Mouse (Mus musculus) erythroid progenitor cell, adult 5-6 weeks (primary cell): ENCODE data around the gene Zmynd11. TPM values are rescaled to one million over a fixed set of nuclear protein-coding genes. Genes with fewer than 3 reads are reported as not detected.
"Not testable (repeated sequence)": the region's sequence is repeated elsewhere in the genome, so short reads cannot be mapped to it uniquely, and the experiment has no call there.

Source experiments
- ATAC-seq: replicated peaks from 2 replicates; pipeline ENCODE4 v1.8.0; 2016; ENCODE audit warnings: moderate number of reproducible peaks, mild to moderate bottlenecking, moderate TSS enrichment, inconsistent platforms; ENCODE audit not compliant: poor library complexity, low FRiP score, severe bottlenecking
- total RNA-seq, 2 experiments: library from RNA; stranded (forward) in 1 of 2; stranded (reverse) in 1 of 2; fragments of 150-400 nt in 1 of 2; fragments of 186-747, 209-891 nt in 1 of 2; gene quantifications; 2 replicates each; pipeline versions ENCODE4 v1.2.3 to v1.2.4; 2015 to 2017; ENCODE audit warnings: low replicate concordance in 2 of 2

The Zmynd11 gene
- 6.3 and 15.5 TPM in 2 replicates for total RNA-seq (2015; ENCODE audit: low replicate concordance)
- 15.0 and 24.7 TPM in 2 replicates for total RNA-seq (2017; ENCODE audit: low replicate concordance)

DNA sequence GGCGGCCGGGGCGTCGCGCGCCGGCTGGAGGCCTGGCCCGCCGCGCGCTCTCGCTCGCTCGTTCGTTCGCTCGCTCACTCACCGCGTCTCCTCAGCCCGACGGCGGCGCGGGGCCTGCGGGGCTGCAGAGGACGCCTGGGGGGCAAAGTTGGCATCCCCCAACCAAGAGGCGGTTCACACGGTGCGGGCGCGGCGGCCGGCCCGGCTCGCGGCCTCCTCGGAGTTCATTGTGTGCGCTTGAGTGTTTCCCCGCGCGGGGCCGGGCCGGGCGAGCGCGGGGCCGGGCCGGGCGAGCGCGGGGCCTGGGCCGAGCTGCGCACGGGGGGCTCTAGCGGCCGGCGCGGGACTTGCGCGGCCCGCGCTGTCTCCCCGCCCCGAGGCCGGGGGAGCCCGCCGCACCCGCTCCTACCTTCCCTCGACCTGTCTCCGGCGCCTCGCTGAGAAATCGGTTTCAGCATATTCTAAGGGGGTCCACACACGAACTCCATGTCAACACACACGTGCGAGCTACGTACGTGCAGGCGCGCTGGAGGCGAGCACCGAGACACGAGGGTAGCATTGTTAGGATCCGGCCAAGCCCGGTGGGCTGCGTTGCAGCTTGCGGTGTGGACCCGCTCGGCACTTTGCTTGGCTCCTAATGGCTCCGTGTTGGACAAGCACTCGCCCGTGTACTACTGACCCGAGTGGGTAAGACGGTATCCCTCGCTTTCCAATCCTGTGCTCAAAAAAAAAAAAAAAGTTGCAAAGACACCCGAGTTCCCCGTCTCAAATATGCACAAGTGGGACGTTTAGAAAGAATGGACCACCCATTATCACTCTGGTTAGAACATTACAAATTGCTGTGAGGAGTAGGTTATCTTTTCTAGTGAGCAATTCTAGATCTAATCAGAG is at the start of gene Zmynd11:
Zmynd11 (minus strand) TSS at position 685 of the 891 bp plus-strand sequence.
- ATAC-seq, result no peak

DNA sequence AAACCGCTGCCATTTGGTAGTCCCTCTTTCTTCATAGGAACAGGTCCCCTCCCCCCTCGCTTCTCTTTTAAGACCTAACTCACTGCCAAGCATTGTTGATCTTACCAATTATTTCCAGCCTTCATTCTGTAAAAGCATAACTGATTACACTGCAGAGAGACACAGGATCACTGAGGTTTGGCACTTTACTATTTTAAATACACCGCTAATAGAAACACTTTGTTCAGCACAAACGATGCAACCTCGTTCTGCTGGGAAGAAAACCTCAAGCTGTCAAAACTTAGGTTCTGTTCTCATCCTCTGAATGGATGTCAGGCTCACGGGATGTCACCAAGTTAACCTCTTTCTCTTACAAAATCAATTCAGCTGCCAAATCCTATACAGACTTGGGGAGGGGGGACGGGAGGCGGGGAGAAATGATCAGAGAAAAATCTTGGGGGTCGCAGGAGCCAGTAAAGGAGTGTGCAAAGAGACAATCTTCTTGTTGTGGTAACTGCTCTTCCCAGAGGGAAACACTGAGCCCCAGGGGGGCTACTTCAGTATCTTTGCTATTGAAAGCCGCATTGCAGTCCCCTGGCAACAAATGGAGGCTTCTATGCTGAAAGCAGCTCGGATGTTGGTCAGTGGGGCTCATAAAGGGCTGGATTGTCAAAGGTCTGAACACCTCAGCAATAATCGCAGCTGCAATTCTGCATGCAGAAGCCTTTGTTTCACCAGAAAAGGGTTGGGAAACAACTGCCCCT is 30.9 kb upstream of the Zmynd11 start:
- ATAC-seq, result no peak

DNA sequence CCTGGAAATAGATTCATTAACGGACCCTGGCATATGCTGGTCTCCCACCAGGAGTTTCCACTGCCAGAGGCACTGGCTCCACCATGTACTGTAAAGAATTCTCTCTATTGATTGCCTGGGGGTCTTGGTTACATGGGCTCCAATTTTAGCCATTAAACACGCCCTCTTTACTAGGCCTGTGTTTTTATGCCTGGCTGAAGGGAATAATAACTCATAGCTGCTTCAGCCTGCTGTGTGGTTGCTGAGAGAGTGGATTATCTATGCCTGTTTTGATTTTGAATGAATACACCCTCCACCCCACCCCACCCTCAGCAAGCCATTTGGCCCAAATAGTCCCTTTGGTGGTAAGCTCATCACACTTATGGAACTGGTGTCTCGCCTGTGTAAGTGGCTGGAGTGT is 20.9 kb upstream of the Zmynd11 start:
- ATAC-seq, result no peak

DNA sequence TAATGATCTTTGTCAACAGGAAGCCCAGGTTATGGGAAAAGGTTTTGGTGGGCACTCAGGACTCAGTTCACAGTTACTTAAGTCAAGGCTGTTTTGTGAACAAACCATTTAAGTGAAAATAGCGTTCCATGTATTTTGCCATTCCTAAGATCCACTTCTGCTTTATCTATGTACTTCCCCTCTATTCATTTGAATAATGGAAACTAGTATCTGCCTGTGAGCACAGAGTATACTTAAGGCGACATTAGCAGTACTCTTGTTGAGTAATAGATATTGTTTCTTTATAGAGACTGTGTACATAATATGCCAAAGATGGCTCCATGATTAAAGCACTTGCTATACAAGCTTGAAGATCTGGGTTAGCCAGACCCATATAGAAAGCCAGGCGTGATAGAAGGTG is 18.6 kb upstream of the Zmynd11 start:
- no peak for ATAC-seq

DNA sequence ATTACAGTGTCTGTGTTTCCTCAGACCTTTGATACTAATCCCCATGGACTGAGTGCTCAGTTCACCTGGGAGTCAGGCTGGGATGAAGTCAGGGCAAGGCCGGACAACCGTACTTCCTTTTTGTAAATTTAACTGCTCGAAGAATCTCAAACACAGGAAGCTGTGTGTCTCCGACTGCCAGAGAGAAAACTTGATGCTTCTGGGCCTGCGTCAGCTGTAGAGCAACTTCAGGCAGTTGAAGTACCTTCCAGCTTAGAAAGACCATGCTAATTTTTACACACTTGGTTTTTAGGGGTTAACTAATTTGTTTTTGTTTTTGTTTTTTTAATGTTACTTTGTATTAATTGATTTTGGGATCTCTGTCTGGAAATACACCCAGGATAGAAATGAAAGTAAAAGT is 10.8 kb upstream of the Zmynd11 start:
- ATAC-seq, result no peak

DNA sequence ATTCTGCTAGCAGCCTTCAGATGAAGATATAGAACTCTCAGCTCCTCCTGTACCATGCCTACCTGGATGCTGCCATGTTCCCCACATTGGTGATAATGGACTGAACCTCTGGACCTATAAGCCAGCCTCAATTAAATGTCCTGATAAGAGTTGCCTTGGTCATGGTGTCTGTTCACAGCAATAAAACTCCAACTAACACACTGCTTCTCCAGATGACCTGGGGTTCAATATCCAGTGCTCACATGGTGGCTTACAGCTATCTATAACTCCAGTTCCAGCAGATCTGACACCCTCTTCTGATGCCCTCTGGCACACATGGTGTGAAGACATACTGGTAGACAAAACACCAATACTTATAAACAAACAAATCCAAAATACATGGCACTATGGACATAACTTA is 8.9 kb upstream of the Zmynd11 start:
- ATAC-seq, result no peak

DNA sequence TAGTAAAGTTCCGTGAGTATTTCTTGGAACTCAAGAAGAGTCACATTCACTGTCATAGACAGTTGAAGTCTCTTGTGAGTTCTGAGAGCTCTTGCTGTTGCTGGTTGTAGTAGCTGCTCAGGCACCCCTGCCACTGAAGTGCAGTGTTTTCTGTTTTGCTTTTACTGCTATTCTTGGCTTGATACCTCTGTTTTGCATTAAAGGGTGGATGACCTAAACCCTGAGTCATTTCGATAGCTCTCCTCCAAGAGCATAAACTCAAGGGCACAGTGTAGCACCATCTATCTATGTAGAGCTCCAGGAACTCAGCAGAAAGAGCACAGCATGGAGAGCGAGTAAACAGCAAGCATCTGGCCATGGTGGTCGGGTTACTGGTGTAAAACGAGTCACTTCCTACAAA is 2.1 kb upstream of the Zmynd11 start:
- no peak for ATAC-seq

DNA sequence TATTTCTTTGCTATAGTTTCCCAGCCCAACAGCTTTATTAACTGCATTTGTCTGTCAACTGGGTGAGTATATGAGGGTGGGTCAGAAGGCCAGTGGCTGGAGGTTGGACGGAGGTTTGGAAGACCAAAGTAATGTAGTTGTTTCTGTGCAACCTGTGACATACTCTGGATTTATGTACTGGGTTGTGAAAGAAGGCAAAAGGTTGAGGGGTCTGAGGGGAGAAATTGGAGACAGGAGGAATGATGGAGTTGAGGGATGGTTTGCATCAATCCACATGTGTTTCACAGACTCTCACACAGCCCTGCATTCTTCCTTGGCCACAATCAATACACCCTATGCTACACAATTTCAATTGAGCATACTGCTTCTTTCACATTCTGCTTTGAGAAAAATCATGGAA is 1.4 kb upstream of the Zmynd11 start:
- ATAC-seq, result no peak

DNA sequence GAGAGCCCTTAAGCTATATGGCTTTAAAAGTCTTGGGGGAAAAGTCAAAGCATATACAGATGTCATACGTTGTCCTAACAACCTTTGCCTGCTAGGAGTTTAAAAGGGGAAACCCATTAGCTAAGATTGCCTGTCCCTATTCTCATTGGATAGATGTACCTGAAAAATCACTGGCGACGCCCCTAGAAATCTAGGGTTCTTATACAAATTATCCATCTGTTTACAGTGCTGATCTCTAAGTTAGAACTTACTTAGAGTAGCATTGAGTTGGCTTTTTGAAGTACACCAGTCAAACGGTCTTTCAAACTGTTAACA is 364 bp upstream of the Zmynd11 start:
- ATAC-seq, result no peak

DNA sequence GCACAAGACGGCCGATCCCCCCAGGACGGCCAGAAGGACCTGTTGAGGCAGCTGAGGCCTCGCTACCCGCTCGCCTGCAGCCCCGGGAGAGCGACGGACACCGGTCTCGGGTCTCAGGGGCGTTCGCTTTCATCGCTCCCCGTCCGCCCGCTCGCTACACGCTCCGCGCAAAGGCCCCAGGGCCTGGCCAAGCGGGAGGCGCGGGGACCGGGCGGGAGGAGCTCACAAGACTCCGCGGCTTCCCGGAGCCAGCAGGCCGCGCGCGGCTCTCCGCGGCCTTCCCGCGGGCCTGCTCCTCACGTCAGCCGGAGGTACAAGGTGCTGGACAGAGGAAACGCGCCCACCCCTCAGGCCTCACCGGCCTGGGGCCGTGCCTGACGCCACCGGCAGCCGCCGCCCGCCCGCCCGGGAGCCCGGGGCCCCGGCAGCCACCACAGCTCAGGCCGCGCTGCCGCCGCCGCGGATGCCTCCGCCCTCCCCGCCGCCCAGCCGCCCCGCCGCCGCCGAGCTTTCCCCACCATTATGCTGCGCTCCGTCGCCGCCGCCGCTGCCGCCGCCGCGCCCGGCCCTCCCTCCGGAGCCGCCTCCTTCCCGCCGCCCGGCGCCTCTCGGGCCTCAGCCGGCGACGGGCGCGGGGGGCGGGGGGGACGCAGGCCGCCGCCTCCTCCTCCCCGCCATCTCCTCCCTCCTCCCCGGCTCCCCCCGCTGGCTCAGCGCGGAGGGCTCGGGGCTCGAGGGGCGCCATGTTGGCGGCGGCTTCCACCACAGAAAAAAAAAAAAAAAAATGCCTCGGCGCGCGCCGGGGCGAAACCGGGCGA is 1.1 kb downstream of the Zmynd11 start:
- peak; percentile 54 for ATAC-seq

DNA sequence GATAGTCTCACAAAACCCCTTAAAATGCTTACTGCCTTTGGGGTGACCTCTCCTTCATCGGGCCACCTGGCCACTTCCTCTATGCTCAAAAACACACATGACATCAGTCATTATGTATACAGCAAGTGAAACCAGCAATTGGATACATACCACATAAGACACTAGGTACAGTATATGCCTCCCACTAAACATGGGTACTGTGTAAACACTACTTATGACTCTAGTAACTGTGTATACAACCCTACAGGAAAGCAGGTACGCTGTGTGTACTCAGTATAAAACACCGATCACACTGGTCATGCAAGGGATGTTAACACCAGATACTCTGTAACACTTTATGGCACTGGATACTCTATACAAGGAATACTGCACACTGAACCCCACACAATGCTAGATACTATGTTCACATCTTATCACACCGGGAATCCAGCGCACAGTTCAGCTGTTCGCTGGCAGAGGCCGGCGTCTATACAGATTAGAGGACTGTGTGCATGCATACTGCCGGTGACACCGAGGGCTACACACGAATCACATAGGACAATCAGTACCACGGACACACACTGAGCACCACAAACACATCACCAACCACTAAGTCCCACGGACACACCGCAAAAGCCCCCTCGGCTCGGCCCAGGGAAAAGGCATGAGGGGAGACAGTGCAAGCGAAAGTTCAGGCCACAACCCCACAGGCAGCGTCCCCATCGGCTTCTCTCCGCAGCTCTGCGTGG is 1.9 kb downstream of the Zmynd11 start:
- peak; percentile 67; the same call in 1 of the 2 replicates for ATAC-seq

DNA sequence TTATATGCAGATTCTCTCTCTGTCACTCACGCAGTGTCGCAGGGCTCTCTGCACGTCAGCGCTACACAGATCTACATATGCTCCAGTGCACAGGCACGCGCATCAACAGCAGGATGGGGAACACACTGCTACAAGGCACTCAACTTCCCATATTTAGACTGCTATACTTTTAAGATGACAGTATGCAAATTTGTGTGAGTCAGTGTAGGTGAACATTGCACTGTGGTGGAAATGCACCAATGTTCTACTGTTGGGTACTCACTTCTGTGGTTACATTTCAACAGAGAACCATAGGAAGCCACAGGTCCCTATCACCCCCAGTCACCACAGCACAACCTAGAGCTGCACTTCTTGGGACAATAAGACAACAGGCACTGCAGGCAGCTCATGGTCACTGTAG is 5.1 kb downstream of the Zmynd11 start:
- no peak for ATAC-seq

DNA sequence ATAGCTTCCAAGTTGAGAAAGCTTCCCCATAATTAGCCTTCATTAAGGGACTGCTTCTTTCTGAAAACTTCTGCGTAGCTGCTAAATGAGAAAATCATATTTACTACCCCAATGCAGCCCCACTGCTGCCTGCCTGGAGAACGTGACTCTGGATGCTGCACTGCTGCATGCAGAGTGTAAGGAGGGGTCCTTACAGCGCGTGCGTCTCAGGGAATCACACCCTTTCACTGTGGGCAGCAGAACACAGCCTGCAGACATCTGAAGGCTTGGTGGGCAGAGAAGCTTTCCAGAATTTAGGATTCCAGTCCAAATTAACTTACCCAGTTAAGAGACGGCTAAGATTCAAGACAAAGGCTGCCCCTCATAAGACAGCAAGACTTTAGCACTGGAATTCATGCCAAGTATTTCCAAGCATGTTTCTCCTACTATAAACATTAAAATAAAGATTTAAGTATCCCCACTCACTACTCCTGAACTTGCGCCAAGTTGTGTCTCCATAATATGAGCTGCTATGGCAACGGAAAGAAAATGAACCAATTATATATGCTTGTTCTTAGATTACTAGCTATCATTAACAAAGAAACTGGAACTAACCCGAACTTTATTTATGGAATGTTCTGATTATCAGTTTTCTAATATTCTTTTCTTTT is 7.2 kb downstream of the Zmynd11 start:
- no peak for ATAC-seq

DNA sequence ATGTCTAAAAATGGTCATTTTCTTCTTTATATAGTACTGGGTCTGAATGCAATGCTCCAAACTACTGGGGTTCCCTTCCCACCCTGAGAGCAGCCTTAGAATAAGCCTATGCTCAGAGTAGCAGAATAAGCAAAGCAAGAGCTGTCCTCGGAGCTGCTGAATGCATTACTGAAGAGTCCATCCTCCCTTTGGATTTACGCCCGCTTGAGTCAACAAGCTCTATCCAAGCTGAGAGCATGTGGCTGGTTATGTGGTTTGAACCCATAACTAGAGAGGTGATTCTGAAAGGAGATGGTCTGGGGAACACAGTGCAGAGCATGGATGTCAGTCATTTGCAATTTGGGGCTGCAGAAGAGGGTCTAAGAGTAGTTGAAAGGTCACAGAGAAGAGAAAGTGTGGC is 11.4 kb downstream of the Zmynd11 start:
- ATAC-seq, result no peak

DNA sequence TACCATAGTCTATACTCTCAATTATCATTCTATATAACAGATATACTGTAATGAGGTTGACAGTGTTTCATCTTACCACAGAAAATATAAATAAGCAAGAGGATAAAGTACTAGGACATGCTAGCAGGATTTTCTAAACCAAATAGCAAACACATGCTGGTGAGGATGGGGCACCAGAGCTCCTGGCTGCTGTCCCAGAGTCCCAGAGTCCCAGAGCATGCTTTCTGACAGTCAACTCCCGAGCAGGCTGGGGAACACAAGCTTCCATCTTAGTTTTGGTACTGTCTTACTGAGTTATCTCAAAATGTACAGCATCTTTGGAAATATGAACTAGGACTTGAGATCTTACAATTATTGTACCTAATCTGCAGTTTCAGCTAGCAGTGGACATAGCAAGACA is 14.8 kb downstream of the Zmynd11 start:
- ATAC-seq, result no peak

DNA sequence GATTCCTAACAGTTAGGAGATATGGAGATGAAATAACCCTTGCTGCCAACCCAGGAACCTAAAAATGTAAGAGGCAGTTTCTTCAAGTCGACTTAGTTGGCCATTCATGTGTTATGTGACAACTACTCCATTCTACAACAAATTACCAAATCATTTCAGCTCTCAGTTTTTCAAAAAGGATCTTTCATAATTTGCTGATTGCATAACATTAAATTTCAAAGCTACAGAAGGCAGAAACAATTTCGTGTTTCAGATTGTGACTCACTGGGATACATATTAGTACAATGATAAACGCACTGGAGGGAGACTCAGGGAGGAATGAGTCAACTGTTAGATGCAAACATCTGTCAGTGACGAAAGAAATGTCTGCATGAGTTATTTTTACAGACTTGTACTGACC is 15.3 kb downstream of the Zmynd11 start:
- no peak for ATAC-seq

DNA sequence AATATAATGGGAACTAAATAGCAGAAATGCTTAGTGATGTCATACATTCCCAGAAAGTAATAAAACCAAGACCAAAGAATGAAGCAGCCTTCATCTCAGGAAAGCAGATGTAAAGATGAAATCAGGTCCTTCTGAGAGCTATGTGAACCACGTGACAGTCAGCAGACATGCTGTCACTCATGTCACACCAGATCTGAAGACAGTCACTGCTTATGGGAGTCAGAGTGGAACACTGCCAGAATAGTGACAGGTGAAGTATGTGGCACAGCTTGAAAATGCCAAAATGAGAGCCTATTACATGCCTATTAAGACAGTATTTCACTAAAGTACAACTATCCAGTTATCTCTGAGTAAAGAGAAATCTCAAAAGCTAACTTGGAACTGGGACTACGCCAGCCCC is 26.9 kb downstream of the Zmynd11 start:
- no peak for ATAC-seq

DNA sequence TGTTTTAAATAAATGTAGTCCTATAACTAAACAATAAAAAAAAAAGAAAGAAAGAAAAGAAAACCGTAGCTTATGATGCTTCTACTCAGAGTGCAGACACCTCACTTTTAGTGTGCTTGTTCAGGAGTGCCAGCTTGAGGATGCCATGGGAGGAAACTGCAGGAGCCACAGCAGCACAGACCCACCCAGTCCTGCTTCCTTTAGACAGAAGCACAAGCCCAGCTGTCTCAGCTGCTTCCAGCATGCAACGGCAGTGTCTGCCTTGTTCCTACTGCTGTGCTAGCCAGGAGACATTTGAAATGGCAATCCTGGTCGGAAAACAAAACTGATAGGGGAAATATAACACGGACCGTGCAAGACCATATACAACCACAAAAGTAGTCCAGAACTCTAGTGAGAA is 28.1 kb downstream of the Zmynd11 start:
- ATAC-seq, result no peak

DNA sequence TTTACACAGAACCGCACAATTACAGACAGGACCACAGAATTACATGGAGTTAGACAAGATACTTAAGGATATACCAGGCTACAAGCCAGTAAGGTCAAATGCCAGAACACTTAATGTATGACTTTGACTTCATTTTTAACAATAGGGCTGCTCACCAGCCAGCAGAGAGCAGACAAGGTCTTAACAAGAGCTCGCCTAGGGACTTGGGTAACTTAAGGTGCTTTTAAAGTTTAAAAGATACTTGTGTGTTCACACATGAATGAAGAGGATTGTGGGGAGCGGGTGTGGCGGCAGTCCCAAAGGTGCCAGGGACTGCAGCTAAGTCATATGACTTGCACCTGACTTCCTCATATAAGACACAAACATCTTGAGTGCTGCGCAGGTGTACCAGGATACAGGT is 32.9 kb downstream of the Zmynd11 start:
- ATAC-seq, result not testable (repeated sequence)
